Mouse (Mus musculus): ENCODE measurements around the gene Pip5kl1. TPM values are rescaled to one million over a fixed set of nuclear protein-coding genes. Genes with fewer than 3 reads are reported as not detected.
A peak's percentile ranks its signal among the peaks of the same experiment; 100 is the strongest.

Pip5kl1 gene
- polyA plus RNA-seq, 1 experiment from 2014 or later, result not detected

DNA sequence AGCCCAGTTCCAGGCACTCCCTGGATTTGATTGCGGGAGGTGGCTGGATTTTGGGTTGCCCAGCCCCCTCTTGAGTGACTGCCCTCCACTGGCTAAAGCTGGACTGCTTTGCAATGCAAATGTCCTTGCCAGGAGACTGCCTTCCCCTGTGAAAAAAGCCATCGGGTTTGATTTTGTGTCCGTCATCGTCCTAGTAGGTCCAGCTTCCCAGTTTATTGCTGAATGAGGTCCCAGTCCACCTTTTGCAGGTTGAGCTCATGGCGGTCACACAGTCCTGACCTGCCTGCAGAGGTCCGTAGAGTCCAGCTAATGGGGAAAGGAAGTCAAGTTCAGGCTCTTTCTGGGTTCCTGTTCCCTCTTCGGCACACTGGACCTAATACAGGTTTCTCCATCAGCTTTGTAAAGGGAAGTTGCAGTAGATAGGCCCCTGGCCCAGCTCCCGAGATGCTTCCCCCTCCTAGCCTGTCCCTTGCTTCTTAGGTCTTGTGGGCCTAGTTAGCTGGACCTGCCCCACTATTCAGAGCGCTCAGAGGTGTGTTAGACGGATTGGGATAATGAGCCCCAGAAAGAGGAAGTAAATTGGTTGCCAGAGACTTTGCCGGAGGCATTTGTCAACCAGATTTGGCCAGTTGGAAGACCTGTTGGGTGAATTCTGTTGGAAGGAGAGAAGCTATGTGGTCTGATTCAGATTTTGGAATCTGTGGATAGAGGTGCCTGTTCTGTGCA lies 37.8 kb upstream of the Pip5kl1 start:
- ATAC-seq (replicated peaks; ENCODE audit: insufficient number of reproducible peaks, insufficient read depth, low FRiP score, low read depth), result no peak
- no peaks in the 10 kb centered on the region for H3K9me3 ChIP-seq (replicated peaks)
- H3K4me1 ChIP-seq (replicated peaks), result peaks cover 61% of the 10 kb centered on the region
- H3K27me3 ChIP-seq, result no peaks in the 10 kb centered on the region
- H3K27ac ChIP-seq, result peak overlapping the region; percentile 93
- 5% methylated on average over 11 of the region's 11 CpGs for WGBS
- no peaks in the 10 kb centered on the region for H3K36me3 ChIP-seq
- peak overlapping the region; percentile 94 for H3K4me2 ChIP-seq
- H3K4me3 ChIP-seq, result peak overlapping the region; percentile 93
- H3K9ac ChIP-seq, result peak overlapping the region; percentile 95

DNA sequence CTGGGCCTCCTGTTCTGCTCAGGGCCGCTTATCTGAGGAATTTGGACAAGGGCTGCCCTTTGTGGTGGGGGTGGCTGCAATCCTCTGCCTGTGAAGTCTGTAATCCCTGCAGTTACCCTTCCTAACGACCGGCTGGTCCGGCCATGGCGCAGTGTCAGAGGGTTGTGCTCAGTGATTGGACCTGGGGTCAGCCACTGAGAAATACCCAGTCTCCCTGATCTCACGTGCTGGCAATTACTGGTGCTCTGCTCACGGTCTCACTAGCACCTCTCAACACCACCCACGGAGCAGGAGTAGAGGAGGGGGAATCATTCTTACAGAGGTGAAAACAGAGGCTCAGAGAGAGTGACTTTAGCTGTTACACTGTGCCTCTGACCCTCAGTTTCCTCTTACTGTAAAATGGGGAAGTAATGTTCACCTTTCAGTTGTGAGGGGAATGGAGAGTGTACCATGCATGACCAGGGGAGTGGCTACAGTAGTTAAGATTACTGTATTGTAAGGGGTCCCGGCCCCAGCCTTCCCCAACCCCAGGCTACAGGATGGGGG lies 37.2 kb upstream of the Pip5kl1 start:
- H3K4me3 ChIP-seq, result peak overlapping the region; percentile 93
- no peaks in the 10 kb centered on the region for H3K27me3 ChIP-seq
- H3K27ac ChIP-seq, result peak overlapping the region; percentile 93
- 8% methylated on average over 9 of the region's 9 CpGs for WGBS
- H3K4me1 ChIP-seq (replicated peaks), result peaks cover 64% of the 10 kb centered on the region
- ATAC-seq (replicated peaks; ENCODE audit: insufficient number of reproducible peaks, insufficient read depth, low FRiP score, low read depth), result peak; percentile 15; the same call in 1 of the 2 replicates
- H3K9me3 ChIP-seq (replicated peaks), result no peaks in the 10 kb centered on the region
- peak overlapping the region; percentile 95 for H3K9ac ChIP-seq
- no peaks in the 10 kb centered on the region for H3K36me3 ChIP-seq
- H3K4me2 ChIP-seq, result peak overlapping the region; percentile 94

DNA sequence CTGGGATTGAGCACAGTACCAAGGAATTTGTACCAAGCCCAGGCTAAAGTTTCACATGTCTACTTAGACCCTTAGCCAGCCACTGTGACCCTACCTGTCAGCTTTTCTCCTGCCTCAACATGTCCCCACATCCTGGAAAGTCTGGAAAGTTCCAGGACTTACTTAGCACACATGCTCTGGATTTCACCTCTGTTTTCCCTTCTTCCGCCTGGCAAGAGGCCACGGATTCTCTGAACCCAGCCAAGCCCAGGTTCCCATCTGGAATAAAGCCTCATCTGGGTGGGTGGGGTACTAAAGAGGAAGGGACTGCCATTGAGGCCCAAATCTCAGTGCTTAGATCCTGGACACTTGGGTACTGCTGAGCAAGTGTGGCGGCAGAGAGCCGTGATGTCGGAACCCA lies 36.7 kb upstream of the Pip5kl1 start:
- H3K27me3 ChIP-seq, result no peaks in the 10 kb centered on the region
- H3K9ac ChIP-seq, result peak overlapping the region; percentile 95; the same call in 1 of the 2 replicates
- no peak for ATAC-seq (replicated peaks; ENCODE audit: insufficient number of reproducible peaks, insufficient read depth, low FRiP score, low read depth)
- H3K4me2 ChIP-seq, result peak overlapping the region; percentile 94
- H3K36me3 ChIP-seq, result no peaks in the 10 kb centered on the region
- no peaks in the 10 kb centered on the region for H3K9me3 ChIP-seq (replicated peaks)
- H3K27ac ChIP-seq, result peak overlapping the region; percentile 93
- 67% methylated on average over 5 of the region's 5 CpGs for WGBS
- H3K4me3 ChIP-seq, result peak overlapping the region; percentile 93
- H3K4me1 ChIP-seq (replicated peaks), result peaks cover 69% of the 10 kb centered on the region

DNA sequence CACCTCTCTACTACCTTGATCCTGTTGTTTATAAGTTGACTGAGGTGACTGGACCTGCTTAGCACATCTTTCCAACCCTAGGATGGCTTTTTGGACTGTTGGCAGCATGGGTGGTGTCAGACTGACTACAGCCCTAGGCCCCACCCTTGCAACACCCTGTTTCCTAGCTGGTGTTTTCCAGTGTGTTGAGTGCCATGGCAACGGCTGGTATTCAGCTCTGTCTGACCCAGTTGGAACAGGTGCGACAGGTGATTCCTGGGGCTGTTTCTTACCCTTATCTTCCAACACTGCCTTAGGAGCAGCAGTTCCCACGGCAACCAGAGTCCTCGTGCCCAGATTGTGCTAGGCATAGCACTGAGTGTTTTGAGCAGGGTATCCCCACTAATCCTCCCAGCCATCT lies 36.1 kb upstream of the Pip5kl1 start:
- WGBS, result 68% methylated on average over 4 of the region's 4 CpGs

DNA sequence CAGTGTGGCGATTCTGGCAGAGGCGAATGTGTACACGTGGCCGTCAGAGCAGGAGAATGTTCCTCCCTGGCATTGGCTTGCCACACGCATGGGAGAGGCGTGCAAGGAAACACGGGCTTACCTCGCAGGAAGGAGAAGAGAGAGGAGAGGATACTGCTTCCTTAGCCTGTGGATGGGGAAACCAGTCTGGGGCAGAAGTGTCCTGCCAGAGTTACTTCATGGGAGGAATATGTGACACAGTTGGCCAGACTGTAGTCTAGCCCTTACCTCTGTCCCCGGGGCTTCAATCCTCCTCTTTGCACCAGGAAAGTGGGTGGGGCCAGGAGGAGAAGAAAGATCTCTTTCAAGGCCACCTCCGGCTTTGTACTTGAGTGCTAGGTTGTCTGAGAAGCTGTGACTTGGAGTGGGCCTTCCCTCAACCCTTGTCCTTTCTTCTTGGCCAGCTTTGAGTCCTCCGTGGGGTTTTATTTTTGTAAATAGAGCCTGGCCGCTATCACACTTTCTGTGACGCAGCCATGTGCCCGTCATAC lies 35.1 kb upstream of the Pip5kl1 start:
- Histone ChIP-seq H3K4me1 (replicated peaks) (peaks cover 64% of the 10 kb centered on the region), H3K27me3 (no peaks in the 10 kb centered on the region), H3K9me3 (replicated peaks) (no peaks in the 10 kb centered on the region), H3K4me2 (no peak overlapping the region), H3K4me3 (no peak overlapping the region), H3K27ac (peak overlapping the region; percentile 18; the same call in 1 of the 2 replicates), H3K9ac (no peak overlapping the region; the same call in 1 of the 2 replicates), H3K36me3 (no peaks in the 10 kb centered on the region)
- WGBS, result 65% methylated on average over 14 of the region's 14 CpGs
- no peak for ATAC-seq (replicated peaks; ENCODE audit: insufficient number of reproducible peaks, insufficient read depth, low FRiP score, low read depth)

More for the DNA sequence above, 36.1 kb upstream of the Pip5kl1 start:
- ATAC-seq (replicated peaks; ENCODE audit: insufficient number of reproducible peaks, insufficient read depth, low FRiP score, low read depth), result no peak
- peak overlapping the region; percentile 93; the same call in 1 of the 2 replicates for H3K4me3 ChIP-seq
- peak overlapping the region; percentile 93; the same call in 1 of the 2 replicates for H3K27ac ChIP-seq
- H3K9me3 ChIP-seq (replicated peaks), result no peaks in the 10 kb centered on the region
- H3K9ac ChIP-seq, result no peak overlapping the region
- H3K4me2 ChIP-seq, result peak overlapping the region; percentile 94; the same call in 1 of the 2 replicates
- H3K27me3 ChIP-seq, result no peaks in the 10 kb centered on the region
- H3K4me1 ChIP-seq (replicated peaks), result peaks cover 71% of the 10 kb centered on the region
- no peaks in the 10 kb centered on the region for H3K36me3 ChIP-seq

DNA sequence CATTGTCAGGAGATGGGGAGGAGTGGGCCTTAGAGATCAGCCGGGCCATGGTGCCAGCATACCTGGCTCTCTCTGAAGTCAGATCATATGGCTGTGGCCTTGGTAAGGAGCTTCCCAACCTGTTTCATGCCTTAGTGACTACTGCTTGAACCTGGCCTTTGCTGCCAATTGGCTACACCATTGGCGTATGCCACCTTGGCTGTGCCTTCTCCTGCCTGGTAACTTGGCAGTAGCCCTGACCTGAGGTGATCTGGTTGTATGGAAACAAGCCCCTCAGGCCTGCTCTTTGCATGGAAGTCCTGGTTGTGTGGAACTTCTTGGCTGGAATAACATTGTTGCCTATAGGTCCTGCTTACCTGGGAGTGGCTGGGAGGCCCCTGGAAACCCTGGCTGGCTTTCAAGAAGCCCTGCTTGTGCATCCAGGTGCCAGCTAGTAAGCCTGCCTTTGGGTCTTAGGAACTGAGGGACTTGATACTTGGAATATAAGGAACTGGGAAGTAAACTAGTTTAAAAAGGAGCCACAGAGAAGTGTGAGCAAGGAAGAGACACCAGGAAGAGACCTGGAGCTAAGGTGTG lies 33.2 kb upstream of the Pip5kl1 start:
- WGBS, result 86% methylated on average over 2 of the region's 2 CpGs
- Histone ChIP-seq H3K27ac (no peak overlapping the region), H3K4me3 (no peak overlapping the region), H3K4me1 (replicated peaks) (peaks cover 53% of the 10 kb centered on the region), H3K9me3 (replicated peaks) (no peaks in the 10 kb centered on the region), H3K4me2 (no peak overlapping the region), H3K27me3 (no peaks in the 10 kb centered on the region), H3K36me3 (no peaks in the 10 kb centered on the region), H3K9ac (no peak overlapping the region)
- no peak for ATAC-seq (replicated peaks; ENCODE audit: insufficient number of reproducible peaks, insufficient read depth, low FRiP score, low read depth)

DNA sequence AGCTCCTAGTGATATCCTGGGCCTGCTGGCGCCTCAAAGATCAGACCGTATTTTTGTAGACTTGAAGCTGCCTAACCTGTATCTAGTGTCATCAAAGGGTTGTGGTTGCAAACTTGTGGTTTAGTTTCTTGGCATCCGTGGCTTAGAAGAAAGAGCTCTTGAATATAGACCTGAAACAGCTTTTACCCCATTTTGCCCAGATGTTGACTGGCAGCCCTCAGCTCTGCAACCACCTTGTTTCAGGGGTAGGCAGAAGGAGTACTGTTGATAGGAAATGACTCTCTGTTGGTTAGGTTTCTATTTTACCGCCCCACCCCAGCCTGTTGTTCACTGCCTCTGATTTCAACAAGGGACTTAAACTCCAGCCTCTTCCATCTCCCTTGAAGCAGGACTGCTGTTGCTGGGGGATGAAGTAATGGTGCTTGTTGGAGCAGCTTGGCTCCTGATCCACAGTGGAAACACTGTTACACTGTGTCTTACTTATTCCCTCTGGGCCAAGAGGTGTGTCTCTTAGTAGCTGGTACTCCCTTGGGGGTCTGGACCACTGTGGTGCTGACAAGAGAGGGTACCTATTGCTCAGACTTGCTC lies 32.5 kb upstream of the Pip5kl1 start:
- no peak for ATAC-seq (replicated peaks; ENCODE audit: insufficient number of reproducible peaks, insufficient read depth, low FRiP score, low read depth)
- peaks cover 49% of the 10 kb centered on the region for H3K4me1 ChIP-seq (replicated peaks)

DNA sequence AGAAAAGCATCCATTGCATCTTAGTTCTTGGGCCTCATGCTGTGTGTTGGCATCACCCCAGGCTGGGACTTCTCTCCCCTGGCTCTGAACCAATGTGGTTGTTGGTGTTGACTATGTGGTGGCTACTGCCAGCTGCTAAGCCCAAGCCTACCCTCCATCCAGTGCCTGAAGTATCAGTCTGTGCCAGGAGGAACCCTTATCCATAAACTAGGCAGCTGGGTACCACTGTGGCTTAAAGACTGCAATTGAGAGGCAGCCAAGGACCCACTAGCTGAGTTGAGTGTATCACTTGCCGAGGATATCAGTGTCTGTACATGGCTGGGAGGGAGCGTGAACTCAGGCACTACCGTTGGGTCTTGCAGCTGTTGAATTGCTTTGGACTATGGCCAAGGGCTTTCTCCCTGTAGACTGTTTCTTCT lies 31.6 kb upstream of the Pip5kl1 start:
- no peak overlapping the region for H3K9ac ChIP-seq
- H3K4me2 ChIP-seq, result no peak overlapping the region
- no peak for ATAC-seq (replicated peaks; ENCODE audit: insufficient number of reproducible peaks, insufficient read depth, low FRiP score, low read depth)
- no peak overlapping the region for H3K27ac ChIP-seq
- H3K36me3 ChIP-seq, result no peaks in the 10 kb centered on the region
- H3K4me3 ChIP-seq, result no peak overlapping the region
- no peaks in the 10 kb centered on the region for H3K27me3 ChIP-seq
- WGBS, result 38% methylated on average over 3 of the region's 3 CpGs
- H3K4me1 ChIP-seq (replicated peaks), result peaks cover 48% of the 10 kb centered on the region
- no peaks in the 10 kb centered on the region for H3K9me3 ChIP-seq (replicated peaks)

More for the DNA sequence above, 32.5 kb upstream of the Pip5kl1 start:
- H3K27ac ChIP-seq, result no peak overlapping the region
- WGBS, result 83% methylated on average over 4 of the region's 4 CpGs
- H3K36me3 ChIP-seq, result no peaks in the 10 kb centered on the region
- no peaks in the 10 kb centered on the region for H3K27me3 ChIP-seq
- H3K9ac ChIP-seq, result no peak overlapping the region
- no peak overlapping the region for H3K4me3 ChIP-seq
- H3K4me2 ChIP-seq, result no peak overlapping the region
- H3K9me3 ChIP-seq (replicated peaks), result no peaks in the 10 kb centered on the region

DNA sequence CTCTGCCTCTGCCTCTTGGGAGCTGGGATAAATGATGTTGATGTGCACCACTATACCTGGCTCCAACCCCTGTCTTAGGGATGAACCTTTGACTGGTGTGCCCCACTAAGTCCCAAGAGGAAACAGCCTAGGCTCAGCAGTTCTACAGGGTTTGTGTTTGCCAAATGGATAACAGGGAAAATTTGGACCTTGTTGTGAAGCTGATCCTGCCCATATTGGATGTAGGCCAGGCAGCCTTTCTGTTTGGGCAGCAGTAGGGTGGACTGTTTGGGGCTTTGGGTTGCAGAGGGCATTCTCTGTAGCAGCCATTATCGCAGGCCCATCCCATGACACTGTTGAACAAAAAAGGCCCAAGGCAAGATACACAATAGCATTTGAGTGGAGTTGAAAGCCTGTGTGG lies 27.6 kb upstream of the Pip5kl1 start:
- Histone ChIP-seq H3K9me3 (replicated peaks) (no peaks in the 10 kb centered on the region), H3K9ac (no peak overlapping the region), H3K27me3 (no peaks in the 10 kb centered on the region), H3K4me1 (replicated peaks) (peaks cover 48% of the 10 kb centered on the region), H3K4me3 (no peak overlapping the region), H3K27ac (no peak overlapping the region), H3K4me2 (no peak overlapping the region), H3K36me3 (no peaks in the 10 kb centered on the region)
- WGBS, result 89% methylated on average over 1 of the region's 1 CpGs
- ATAC-seq (replicated peaks; ENCODE audit: insufficient number of reproducible peaks, insufficient read depth, low FRiP score, low read depth), result no peak

DNA sequence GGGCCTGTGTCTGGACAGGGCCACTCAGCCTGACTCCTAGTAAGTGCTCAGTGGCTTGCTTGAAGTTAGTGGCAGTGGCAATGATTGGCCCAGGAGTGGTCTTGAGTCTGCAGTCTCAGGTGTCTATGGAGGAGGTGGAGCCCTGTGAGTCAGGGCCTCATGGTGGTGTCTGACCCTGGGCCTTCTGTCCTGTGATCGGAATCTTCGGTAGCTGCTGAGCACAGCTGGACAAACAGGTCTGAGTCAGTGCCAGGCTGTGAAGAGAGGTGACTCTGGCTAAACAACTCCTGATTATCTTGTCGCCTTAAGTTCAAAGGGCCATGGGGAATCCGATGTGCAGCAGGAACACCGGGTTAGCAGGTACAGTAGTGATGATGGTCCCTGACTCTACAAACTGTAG lies 27.2 kb upstream of the Pip5kl1 start:
- H3K27me3 ChIP-seq, result no peaks in the 10 kb centered on the region
- 71% methylated on average over 5 of the region's 5 CpGs for WGBS
- no peak overlapping the region for H3K27ac ChIP-seq
- no peak overlapping the region for H3K4me2 ChIP-seq
- no peak overlapping the region for H3K4me3 ChIP-seq
- no peak overlapping the region for H3K9ac ChIP-seq
- ATAC-seq (replicated peaks; ENCODE audit: insufficient number of reproducible peaks, insufficient read depth, low FRiP score, low read depth), result no peak
- no peaks in the 10 kb centered on the region for H3K36me3 ChIP-seq
- H3K9me3 ChIP-seq (replicated peaks), result no peaks in the 10 kb centered on the region
- H3K4me1 ChIP-seq (replicated peaks), result peaks cover 45% of the 10 kb centered on the region

Measured in heart, embryonic 15.5 days (tissue).